Mouse (Mus musculus): ENCODE data around the gene Mrpl52. TPM values are rescaled to one million over a fixed set of nuclear protein-coding genes. Genes with fewer than 3 reads are reported as not detected.

Gene Mrpl52
- 203 and 286 TPM in 2 replicates for polyA plus RNA-seq (2015; fragmentation: Nextera tagmentation; extraction: Ambion mirVana)

- Histone ChIP-seq H3K9ac (peak within 1 kb of the TSS; percentile 88), H3K9me3 (0 out of 2 replicates have a peak, but pooled peaks cover 3% of the 10 kb centered on the region), H3K27me3 (no peaks in the 10 kb centered on the region), H3K4me3 (peak within 1 kb of the TSS; percentile 88), H3K4me1 (peaks cover 19% of the 10 kb centered on the region), H3K36me3 (peaks cover 9% of the 10 kb centered on the region), H3K27ac (peak within 1 kb of the TSS; percentile 90), H3K4me2 (peak within 1 kb of the TSS; percentile 62)
- WGBS: under 1% methylated on average over 48 of the region's 48 CpGs
- ATAC-seq (ENCODE audit: insufficient number of reproducible peaks, insufficient read depth, low FRiP score, low TSS enrichment, low read depth): peak; percentile 70
These were observed at the start of gene Mrpl52 for GRCm38 (mm10) chr14:54426689-54427398. TSS of gene Mrpl52 (plus strand) at chr14:54426909.

- H3K9ac ChIP-seq: no peak overlapping the region
- WGBS: 86% methylated on average over 6 of the region's 6 CpGs
- H3K36me3 ChIP-seq: 0 out of 2 replicates have a peak, but pooled peaks cover 3% of the 10 kb centered on the region
- H3K9me3 ChIP-seq: no peaks in the 10 kb centered on the region
- H3K4me2 ChIP-seq: no peak overlapping the region
- no peaks in the 10 kb centered on the region for H3K4me1 ChIP-seq
- ATAC-seq (ENCODE audit: insufficient number of reproducible peaks, insufficient read depth, low FRiP score, low TSS enrichment, low read depth): no peak
- H3K4me3 ChIP-seq: no peak overlapping the region
- H3K27me3 ChIP-seq: no peaks in the 10 kb centered on the region
- no peak overlapping the region for H3K27ac ChIP-seq
These were observed 49.5 kb upstream of the Mrpl52 start for GRCm38 (mm10) chr14:54377166-54377565.

- no peaks in the 10 kb centered on the region for H3K36me3 ChIP-seq
- ATAC-seq (ENCODE audit: insufficient number of reproducible peaks, insufficient read depth, low FRiP score, low TSS enrichment, low read depth): no peak
- no peak overlapping the region for H3K9ac ChIP-seq
- no peak overlapping the region for H3K4me3 ChIP-seq
- H3K4me1 ChIP-seq: no peaks in the 10 kb centered on the region
- no peaks in the 10 kb centered on the region for H3K9me3 ChIP-seq
- WGBS: 79% methylated on average over 13 of the region's 13 CpGs
- H3K27ac ChIP-seq: no peak overlapping the region
- no peaks in the 10 kb centered on the region for H3K27me3 ChIP-seq
- no peak overlapping the region for H3K4me2 ChIP-seq
These were observed 47.1 kb upstream of the Mrpl52 start for GRCm38 (mm10) chr14:54379571-54379970.

- Histone ChIP-seq H3K36me3 (no peaks in the 10 kb centered on the region), H3K4me3 (no peak overlapping the region), H3K27me3 (no peaks in the 10 kb centered on the region), H3K27ac (no peak overlapping the region), H3K4me1 (no peaks in the 10 kb centered on the region), H3K9me3 (no peaks in the 10 kb centered on the region), H3K9ac (no peak overlapping the region), H3K4me2 (no peak overlapping the region)
- WGBS: 77% methylated on average over 4 of the region's 4 CpGs
- ATAC-seq (ENCODE audit: insufficient number of reproducible peaks, insufficient read depth, low FRiP score, low TSS enrichment, low read depth): no peak
These were observed 46.1 kb upstream of the Mrpl52 start for GRCm38 (mm10) chr14:54380616-54381015.

GRCm38 (mm10) chr14:54381816-54382215 is 44.9 kb upstream of the Mrpl52 start:
- H3K27me3 ChIP-seq: no peaks in the 10 kb centered on the region
- no peaks in the 10 kb centered on the region for H3K36me3 ChIP-seq
- H3K9ac ChIP-seq: no peak overlapping the region
- no peak overlapping the region for H3K27ac ChIP-seq
- no peak overlapping the region for H3K4me2 ChIP-seq
- 78% methylated on average over 10 of the region's 10 CpGs for WGBS
- H3K4me1 ChIP-seq: no peaks in the 10 kb centered on the region
- no peak overlapping the region for H3K4me3 ChIP-seq
- ATAC-seq (ENCODE audit: insufficient number of reproducible peaks, insufficient read depth, low FRiP score, low TSS enrichment, low read depth): no peak
- H3K9me3 ChIP-seq: no peaks in the 10 kb centered on the region

- Histone ChIP-seq H3K36me3 (no peaks in the 10 kb centered on the region), H3K27ac (no peak overlapping the region), H3K4me3 (no peak overlapping the region), H3K9ac (no peak overlapping the region), H3K4me2 (no peak overlapping the region), H3K27me3 (no peaks in the 10 kb centered on the region), H3K4me1 (no peaks in the 10 kb centered on the region), H3K9me3 (no peaks in the 10 kb centered on the region)
- ATAC-seq (ENCODE audit: insufficient number of reproducible peaks, insufficient read depth, low FRiP score, low TSS enrichment, low read depth): no peak
- 79% methylated on average over 9 of the region's 9 CpGs for WGBS
These were observed 44.1 kb upstream of the Mrpl52 start for GRCm38 (mm10) chr14:54382641-54383040.

- no peak for ATAC-seq (ENCODE audit: insufficient number of reproducible peaks, insufficient read depth, low FRiP score, low TSS enrichment, low read depth)
- WGBS: 44% methylated on average over 4 of the region's 4 CpGs
These were observed 43.3 kb upstream of the Mrpl52 start for GRCm38 (mm10) chr14:54383355-54383771.

GRCm38 (mm10) chr14:54384396-54384795 is 42.3 kb upstream of the Mrpl52 start:
- Histone ChIP-seq H3K4me3 (no peak overlapping the region), H3K4me2 (no peak overlapping the region), H3K36me3 (no peaks in the 10 kb centered on the region), H3K9me3 (no peaks in the 10 kb centered on the region), H3K27ac (no peak overlapping the region), H3K27me3 (no peaks in the 10 kb centered on the region), H3K9ac (no peak overlapping the region), H3K4me1 (no peaks in the 10 kb centered on the region)
- 89% methylated on average over 8 of the region's 8 CpGs for WGBS
- ATAC-seq (ENCODE audit: insufficient number of reproducible peaks, insufficient read depth, low FRiP score, low TSS enrichment, low read depth): no peak

More at GRCm38 (mm10) chr14:54383355-54383771, 43.3 kb upstream of the Mrpl52 start:
- Histone ChIP-seq H3K27ac (no peak overlapping the region; the same call in 1 of the 2 replicates), H3K4me1 (no peaks in the 10 kb centered on the region), H3K4me2 (no peak overlapping the region), H3K9ac (no peak overlapping the region), H3K36me3 (no peaks in the 10 kb centered on the region), H3K4me3 (no peak overlapping the region), H3K27me3 (no peaks in the 10 kb centered on the region), H3K9me3 (no peaks in the 10 kb centered on the region)

- Histone ChIP-seq H3K4me3 (no peak overlapping the region), H3K9ac (no peak overlapping the region), H3K27me3 (no peaks in the 10 kb centered on the region), H3K27ac (no peak overlapping the region), H3K36me3 (no peaks in the 10 kb centered on the region), H3K4me2 (no peak overlapping the region), H3K9me3 (no peaks in the 10 kb centered on the region), H3K4me1 (no peaks in the 10 kb centered on the region)
- WGBS: 73% methylated on average over 7 of the region's 7 CpGs
- ATAC-seq (ENCODE audit: insufficient number of reproducible peaks, insufficient read depth, low FRiP score, low TSS enrichment, low read depth): no peak
These were observed 40.6 kb upstream of the Mrpl52 start for GRCm38 (mm10) chr14:54385968-54386618.

- Histone ChIP-seq H3K27me3 (no peaks in the 10 kb centered on the region), H3K9me3 (no peaks in the 10 kb centered on the region), H3K27ac (no peak overlapping the region), H3K9ac (no peak overlapping the region), H3K4me2 (no peak overlapping the region), H3K36me3 (no peaks in the 10 kb centered on the region), H3K4me3 (no peak overlapping the region), H3K4me1 (no peaks in the 10 kb centered on the region)
- no peak for ATAC-seq (ENCODE audit: insufficient number of reproducible peaks, insufficient read depth, low FRiP score, low TSS enrichment, low read depth)
- 81% methylated on average over 6 of the region's 6 CpGs for WGBS
These were observed 39.2 kb upstream of the Mrpl52 start for GRCm38 (mm10) chr14:54387546-54387945.

GRCm38 (mm10) chr14:54390843-54391242 is 35.9 kb upstream of the Mrpl52 start:
- no peak for ATAC-seq (ENCODE audit: insufficient number of reproducible peaks, insufficient read depth, low FRiP score, low TSS enrichment, low read depth)
- no peak overlapping the region for H3K27ac ChIP-seq
- 62% methylated on average over 6 of the region's 6 CpGs for WGBS

GRCm38 (mm10) chr14:54393794-54394193 is 32.9 kb upstream of the Mrpl52 start:
- Histone ChIP-seq H3K4me1 (no peaks in the 10 kb centered on the region), H3K27me3 (no peaks in the 10 kb centered on the region), H3K4me3 (no peak overlapping the region), H3K4me2 (no peak overlapping the region), H3K9me3 (no peaks in the 10 kb centered on the region), H3K27ac (no peak overlapping the region), H3K9ac (no peak overlapping the region), H3K36me3 (no peaks in the 10 kb centered on the region)
- 66% methylated on average over 3 of the region's 3 CpGs for WGBS
- ATAC-seq (ENCODE audit: insufficient number of reproducible peaks, insufficient read depth, low FRiP score, low TSS enrichment, low read depth): no peak

More at GRCm38 (mm10) chr14:54390843-54391242, 35.9 kb upstream of the Mrpl52 start:
- Histone ChIP-seq H3K4me2 (no peak overlapping the region), H3K4me1 (no peaks in the 10 kb centered on the region), H3K4me3 (no peak overlapping the region), H3K27me3 (no peaks in the 10 kb centered on the region), H3K36me3 (no peaks in the 10 kb centered on the region), H3K9me3 (no peaks in the 10 kb centered on the region), H3K9ac (no peak overlapping the region)
